Mouse (Mus musculus) cerebellum, adult 9-10 months (tissue): Measurements from ENCODE around the gene Asb13.
A peak's percentile ranks its signal among the peaks of the same experiment; 100 is the strongest.

ENCODE experiments used
- DNase-seq: peaks from one replicate; pipeline ENCODE4 v3.0.0; 2022

The Asb13 gene

DNA sequence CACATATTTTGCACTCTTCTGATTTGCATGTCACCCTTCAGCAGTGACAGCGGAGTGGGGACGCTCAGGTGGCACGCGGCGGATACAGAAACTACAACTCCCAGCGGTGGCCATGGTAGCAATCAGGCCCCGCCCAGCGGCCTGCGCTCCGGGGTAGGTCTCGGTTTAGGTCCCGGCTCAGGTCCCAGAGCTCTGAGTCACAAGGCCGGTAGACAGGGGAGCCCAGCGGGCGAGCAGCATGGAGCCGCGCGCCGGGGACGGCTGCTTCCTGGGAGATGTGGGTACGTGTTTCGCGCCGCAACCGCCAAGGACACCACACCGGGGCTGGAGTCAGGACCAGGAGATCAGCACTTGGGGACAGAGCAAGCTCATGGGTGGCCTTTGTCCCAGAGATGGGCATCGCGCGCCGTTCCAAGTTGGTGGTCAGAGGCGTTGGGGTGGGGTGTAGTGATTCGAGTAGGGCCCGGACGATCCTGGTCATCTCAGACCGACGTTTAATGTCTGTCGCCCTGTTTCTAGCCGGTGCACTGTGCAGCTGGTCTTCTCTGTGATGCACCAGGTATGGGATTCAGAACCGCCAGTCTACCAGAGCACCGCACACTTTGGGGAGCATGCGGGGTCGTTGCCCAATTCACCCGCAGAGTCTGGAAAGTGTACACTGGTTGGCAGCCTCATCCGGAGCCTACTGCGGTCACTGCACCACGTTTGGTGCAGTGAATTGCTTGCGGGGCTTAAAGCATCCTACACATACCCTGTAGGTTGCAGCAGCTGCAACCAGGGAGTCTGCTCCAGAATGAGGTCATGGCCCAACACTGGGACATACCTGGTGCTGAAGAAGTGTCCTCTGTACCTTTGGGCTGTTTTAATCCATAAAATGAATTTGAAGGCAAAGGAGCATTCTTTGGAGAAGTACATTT is at the start of gene Asb13:
Asb13 (plus strand) TSS at position 138 of the 917 bp plus-strand sequence.
- peak; percentile 89 for DNase-seq

DNA sequence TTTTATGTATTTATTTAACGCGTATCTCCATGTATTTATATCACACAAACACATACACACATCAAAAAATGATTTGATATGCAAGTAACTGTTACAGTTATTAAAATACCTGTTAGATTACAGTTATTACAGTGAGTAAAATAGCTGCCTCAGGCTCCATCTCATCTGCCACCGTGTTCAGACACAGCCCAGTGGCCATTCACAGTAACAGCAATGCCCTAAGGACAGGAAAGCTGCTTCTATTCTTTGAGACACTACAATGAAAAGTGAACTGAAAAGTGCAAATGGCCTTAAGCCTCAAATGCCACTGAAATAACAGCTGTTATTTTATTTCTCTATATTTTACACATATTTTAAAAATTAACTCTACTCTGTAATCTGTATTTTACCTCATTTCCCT is 43.0 kb upstream of the Asb13 start:
- DNase-seq, result no peak

DNA sequence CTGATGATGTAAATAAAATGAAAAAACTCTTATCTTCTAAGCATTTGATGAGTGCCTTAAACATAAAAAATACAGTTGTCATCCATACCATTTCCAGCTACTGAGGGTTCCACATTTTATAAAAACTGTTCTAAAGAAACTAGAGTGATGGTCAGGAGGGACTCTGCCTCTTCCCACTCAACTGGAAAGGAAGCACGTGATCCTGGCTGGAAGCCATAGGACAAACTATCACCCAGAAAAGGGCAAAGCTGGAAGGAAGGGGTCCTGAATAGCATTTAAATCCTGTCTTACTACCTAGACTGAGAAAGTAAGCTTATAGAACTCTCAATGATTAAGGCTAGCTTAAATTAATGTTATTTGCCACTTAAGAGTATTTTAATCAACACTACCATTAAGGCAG is 39.5 kb upstream of the Asb13 start:
- no peak for DNase-seq

DNA sequence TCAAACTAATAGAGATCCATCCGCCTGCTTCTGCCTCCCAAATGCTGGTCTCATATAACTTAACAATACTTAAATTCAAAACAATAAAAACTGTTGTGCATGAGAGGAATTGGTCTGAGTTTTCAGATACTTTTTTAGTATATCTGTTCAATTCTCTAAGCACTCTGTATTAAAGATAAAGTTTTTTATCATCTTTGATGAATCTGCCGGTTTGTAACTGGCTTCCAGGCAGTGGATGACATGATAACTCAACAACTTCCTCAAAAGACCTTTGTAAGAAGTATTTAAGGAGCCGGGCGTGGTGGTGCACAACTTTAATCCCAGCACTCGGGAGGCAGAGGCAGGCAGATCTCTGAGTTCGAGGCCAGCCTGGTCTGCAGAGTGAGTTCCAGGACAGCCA is 37.6 kb upstream of the Asb13 start:
- DNase-seq, result no peak

DNA sequence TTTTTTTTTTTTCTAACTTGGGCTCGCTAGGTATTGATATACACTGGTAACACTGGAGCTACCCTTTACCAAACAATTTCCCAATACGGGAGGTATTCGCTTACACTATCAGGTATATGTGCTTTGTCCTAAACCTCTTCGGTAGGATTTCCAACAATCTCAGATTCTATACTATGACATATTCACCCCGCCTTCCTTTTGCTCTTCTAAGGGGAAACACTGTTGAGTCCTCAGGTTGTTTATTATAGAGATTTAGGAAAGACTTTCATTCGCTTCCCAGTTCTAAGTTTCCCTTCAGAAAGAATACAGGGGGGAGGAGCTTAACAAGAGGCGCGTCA is 24.1 kb upstream of the Asb13 start:
- peak; percentile 38 for DNase-seq

DNA sequence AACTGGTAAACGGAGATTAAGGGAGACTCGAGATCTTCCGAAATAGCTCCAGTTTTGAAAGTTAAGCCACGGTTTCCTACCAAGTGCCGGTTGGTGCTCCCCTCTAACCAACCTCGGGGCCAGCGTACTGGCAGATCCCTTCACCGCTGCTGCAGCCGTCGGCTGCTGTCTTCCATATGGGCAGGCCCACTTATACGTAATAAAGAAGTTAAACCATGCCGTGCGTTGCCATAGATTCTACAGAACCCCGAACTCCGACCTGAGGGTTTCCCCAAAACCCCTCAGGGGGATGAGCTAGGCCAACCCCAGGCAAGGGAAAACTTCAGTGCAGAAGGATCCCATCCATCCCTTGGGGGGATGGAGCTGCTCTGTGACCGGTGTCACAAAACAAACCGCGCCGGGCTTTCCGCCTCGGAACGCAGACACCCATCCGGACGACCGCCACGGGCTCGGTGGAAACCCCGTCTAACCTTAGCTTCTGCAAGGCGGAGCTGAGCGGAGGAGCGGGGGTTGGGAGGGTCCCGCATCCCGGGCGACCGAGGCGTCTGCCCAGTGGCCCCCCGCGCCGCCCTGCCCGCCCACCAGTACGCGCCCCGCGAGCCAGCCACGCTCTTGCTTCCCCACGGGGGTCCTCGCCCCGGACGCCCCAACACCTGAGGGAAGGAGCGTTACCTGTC is 23.6 kb upstream of the Asb13 start:
- DNase-seq, result no peak

DNA sequence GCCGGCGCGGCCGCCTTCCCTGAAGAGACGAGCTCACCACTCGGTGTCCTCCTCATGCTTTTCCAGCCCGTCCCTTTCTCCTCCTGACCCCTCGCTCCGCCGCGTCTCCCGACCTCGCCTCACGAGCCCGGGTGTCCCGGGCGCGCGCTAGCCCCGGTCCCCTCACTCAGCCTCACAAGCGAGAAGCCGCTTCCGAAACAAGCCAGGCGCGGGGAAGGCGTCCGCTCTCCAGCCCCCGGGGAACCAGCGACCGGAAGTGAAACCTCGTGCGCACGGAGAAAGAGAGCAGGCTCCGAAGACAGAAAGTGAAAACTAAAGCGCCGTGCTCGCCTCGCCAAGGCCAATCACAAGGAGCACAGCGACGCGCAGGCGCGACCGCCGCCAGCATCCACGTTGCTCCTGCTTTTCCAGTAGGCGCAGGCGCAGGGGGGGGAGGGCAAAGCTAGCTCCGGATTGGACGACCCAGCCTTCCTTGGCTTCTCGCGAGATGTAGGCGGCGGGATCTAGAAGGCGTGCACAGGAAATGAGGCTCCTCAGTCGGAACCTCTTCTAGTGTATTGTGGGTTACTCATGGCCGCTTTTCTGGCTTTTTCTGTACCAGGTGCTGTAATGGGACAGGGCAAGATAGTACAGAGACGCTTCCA is 22.9 kb upstream of the Asb13 start, which contains the start of gene Fam208b:
Fam208b (minus strand) TSS at position 314 of the 644 bp plus-strand sequence.
- DNase-seq, result peak; percentile 98

DNA sequence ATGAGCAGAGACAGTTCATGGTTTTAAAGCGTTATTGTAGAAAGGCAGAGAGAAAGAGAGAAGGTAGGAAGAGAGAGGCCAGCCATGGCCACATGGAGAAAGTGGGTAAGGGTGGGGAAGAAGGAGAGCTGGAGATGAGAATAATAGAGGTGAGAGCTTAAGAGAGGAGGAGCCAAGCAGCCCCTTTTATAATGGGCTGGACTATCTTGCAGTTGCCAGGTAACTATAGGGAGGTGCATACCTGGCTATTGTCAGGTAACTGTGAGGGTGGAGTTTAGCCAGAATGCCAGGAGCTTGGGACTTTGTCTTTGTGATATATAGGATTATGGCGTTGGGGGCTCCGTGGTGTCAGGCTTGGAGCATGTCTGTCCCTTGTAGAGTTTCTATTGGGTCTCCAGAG is 6.7 kb upstream of the Asb13 start:
- DNase-seq, result no peak

DNA sequence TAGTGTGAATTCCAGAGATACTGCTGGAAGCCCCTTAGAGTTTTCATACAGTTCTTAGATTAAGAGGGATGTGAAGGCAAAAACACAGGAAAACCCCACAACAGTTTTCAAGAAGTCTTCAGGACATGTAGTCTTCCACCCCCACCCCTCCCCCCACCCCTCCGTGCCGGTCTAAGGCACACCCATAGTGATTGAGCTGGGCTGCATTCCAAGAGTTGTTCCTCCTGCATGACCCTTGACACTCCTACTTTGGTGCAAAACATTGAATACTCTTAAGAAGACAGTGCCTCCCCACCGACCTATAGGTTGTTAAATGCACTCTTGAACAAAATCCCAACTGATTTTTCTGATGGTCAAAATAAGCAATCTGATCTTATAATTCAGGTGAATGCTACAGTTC is 5.7 kb upstream of the Asb13 start:
- DNase-seq, result no peak

DNA sequence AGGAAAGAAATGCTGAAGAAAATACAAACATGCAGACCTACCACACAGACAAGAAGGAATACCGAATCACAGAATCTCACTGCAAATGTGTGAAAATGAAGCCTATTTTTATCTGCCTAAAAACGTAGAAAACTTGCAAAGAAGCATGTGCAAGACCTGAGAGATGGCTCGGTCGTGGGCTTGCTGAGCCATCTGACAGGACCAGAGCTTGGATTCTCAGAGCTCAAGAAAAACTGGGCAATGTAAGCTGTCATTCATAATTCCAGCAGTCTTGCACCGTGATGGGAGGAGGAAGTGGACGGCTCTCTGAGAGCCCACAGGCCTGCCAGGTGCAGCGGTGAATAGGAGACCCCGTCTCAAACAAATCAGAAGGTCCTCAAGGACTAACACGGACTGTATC is 1.3 kb upstream of the Asb13 start:
- no peak for DNase-seq

DNA sequence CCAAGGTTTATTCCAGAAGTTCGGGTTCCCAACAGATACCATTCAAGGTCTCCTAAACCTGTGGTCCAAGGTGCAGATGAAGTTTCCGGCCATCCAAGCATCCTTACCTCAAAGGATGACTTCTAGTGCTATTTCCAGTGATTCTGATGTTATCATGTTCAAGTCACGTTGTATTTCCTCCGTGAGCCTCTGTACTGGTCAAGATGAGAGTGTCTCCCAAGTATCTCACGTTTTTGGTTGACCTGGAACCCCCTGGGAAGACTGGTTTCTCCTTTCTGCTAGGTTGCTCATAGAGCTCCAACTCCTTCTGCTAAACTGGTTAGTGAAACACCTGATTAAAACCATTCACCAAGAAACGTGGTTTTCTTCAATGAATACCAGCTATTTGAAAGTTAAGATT is 701 bp upstream of the Asb13 start:
- peak; percentile 40 for DNase-seq

DNA sequence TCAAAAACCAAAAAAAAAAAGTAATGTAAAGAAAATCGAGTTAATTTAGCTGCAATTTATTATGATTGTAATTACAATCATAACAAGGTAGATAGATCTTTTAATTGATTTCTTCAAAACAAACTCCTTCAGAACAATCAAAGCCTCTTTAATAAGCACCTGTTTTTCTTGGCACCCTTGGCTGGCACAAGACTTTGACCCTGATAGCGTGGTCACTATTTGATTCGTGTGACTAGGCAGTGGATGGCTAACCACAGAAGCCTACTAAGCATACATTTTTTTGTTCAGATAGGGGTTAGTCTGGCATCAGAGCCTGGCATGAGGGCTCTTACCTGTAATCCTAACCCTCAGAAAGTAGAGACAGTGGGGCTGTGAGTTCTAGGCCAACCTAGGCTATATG is 1.2 kb downstream of the Asb13 start:
- DNase-seq, result peak; percentile 36

DNA sequence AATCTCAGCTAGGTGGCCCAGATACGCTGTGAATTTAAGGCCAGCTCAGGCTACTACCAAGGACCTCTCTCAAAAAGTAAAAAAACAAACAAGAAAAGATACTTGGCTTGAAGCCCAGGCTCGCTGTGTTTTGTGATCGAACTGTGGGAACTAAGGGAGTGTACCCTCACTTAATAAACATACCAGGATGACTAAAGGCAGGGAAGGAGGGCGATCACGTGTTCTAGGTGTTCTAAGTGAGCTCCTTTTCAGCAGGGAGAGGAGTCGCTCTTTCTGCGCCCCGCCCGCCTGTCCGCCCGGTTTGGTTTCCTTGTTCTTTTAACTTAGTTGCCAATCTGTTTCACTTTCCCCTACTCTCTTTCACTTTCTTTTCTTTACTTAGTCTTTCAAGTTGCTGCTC is 3.0 kb downstream of the Asb13 start:
- peak; percentile 27 for DNase-seq

DNA sequence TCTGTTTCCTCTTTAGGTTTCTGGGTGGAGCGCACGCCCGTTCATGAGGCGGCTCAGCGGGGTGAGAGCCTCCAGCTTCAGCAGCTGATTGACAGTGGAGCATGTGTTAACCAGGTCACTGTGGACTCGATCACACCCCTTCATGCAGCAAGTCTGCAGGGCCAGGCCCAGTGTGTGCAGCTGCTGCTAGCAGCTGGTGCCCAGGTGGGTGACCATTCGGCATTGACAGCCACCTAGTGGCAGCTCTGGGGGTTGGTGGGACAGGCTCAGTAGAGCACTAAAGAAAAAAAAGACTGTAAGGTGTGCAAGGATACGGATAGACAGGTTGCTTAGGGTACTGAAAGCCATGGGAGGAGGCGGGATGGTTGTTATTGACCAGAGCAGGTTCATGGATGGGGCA is 8.2 kb downstream of the Asb13 start:
- no peak for DNase-seq

DNA sequence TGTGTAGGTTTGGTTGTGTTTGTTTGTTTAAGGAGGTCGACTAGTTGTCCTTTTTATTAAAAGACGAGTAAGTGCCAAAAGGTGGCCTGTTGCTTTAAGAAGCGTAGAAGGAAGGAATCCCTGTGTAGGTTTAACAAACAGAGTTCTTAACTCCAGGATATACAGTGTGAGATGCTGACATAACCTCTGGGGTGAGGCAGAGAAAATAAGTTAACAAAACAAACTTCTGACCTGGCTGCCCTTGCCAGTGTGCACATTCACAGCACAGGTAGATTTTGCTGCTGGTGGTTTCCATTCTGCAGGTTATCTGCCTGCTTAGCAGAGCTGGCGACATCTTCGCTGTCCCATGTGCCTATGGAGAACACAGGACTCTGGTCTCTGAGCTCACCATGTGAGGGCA is 8.7 kb downstream of the Asb13 start:
- no peak for DNase-seq

DNA sequence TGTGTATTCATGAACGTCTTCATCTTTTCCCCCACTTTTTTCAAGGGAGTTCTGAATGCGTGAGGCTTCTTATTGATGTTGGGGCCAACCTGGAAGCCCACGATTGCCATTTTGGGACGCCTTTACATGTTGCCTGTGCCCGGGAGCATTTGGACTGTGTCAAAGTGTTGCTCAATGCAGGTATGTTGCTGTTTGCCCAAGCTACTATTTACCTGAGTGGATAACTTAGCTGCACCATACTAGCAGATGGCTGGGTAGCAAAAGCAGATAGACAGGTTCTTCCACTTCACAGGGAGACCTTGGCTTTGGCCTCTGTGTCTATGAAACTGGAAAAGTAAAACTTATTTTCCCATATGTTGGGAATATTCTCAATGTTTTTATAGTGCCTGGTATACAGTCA is 11.0 kb downstream of the Asb13 start:
- no peak for DNase-seq

DNA sequence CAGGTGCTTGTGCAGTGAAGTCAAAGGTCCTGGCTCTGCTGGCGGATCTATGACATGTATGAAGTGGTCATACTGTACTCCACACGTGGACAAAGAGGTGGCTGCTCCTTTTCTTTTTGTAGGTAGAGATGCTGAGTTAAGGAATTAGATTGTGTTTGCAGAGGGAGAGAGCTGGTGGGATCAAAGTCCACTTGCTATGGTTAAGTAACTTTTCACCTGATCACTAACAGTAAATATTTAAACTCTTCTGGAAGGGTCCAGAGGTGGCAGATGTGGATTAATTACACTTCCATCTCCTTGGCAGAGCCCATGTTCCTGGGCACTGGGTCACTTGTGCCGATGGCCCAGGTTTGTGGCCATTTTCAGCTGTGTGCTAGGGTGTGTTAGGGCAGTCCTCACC is 12.1 kb downstream of the Asb13 start:
- no peak for DNase-seq

DNA sequence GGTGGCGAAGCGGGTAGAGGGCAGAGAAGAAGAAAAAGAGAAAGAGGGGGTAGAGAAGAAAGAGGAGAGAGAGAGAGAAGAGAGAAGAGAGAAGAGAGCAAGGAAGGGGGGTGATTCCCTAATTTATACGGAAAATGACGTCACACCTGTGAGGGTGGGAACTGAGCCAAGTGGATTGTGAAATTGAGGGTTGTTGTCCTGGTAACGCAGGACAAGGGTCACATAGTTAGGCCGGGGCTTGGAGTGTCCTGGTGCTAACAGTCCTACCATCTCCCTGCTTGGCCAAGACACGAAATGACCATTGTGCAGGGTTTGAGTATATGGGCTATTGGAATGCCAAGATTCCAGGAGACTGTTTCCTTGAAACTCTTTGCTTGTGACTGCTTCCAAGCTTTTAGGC is 12.7 kb downstream of the Asb13 start:
- no peak for DNase-seq

DNA sequence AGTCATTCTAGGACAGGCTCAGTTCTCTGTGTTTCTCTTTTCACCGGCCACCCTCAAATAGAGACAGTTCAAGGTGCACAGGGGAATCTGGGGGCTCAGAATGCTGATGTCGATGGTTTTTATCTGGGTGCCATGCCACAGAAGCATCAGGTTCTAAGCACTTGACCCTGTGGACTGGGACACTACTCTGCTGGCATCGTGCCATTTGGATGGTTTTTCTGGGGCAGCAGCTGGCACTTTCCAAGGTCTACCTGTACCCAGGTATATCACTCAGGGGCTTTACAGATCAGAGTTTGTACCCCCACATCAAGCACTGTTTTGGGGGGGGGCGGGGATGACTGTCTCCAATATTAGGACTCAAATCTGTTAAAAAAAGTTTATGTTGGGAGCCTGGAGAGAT is 16.7 kb downstream of the Asb13 start:
- no peak for DNase-seq

DNA sequence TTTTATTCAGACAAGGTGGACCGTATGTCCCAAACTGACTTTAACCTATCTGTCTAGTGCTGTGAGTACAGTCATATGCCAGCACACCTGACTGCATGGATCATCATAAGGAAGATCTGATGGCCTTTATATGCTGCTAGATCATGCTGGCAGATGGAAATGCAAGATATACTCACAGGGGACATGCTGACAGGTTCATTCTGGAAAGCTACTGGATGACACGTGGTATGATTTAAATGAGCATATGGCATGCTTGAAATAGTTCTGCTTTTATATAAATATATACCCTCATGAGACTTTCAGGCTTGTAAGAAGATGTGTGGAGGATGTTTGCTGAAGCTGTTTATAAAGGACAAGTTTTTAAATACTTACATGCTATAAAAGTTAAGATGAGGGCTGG is 20.6 kb downstream of the Asb13 start:
- no peak for DNase-seq

DNA sequence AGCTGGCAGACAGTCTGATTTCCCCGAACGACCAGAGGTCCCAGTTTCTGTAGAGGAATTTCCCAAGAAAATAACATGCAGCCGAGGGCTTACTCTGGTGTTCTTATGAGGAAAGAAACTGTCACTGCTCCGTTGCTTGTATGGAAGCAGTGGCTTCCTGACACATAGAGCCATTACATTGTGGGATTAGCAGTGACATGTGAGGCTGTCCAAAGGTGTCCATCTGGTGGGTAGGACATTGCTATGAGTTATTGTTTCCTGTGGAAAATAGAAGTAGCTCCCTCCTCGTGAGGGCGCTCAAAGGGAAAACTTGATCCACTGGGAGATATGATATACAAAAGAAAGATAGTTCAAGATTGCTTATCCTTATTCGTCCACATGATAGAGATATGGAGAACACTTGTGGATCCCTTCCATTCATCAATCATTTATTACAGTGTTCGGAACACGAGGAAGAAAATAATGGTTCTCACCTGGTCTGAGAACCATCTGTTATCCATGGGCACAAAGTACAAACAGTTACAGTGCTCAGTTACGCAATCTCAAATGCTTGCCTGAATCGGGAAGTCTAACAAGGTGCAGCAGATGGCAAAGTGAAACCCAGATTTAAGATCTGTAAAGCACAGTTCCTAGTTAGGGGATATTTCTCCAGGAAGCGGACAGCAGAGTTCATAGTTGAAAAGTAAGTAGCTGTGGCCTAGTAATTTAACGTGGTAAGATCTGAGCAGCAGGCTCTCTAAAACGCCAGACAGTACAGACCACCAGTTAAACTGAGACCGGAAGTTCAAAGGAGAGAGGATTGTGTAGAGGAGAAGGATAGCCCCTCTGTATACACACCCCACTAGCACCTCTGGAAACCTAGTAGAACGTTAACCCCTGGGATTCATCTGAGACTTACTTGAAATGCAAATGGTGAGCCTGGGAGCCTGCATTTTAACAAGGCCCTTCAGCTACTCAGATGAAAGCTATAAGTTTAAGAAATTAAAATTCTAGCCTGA is 25.6 kb downstream of the Asb13 start:
- DNase-seq, result peak; percentile 38

DNA sequence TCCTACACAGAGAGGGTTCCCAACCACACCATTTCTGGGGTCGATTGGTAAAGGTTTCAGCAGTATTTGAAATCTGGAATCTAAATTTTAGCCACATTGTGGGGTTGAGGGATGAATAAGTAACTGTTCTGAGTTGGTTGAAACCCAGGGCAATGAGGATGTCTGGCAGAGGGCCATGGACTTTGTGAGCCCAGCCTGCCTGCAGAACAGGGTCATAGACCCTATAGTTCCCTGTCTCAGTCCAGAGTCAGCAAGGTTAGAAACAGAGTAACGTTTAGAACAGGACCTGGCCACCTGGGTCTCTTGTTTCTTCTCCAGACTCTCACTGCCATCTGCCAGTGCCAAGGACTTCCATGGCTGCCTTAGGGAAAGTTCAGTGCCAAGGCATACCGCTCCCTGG is 30.4 kb downstream of the Asb13 start:
- no peak for DNase-seq

DNA sequence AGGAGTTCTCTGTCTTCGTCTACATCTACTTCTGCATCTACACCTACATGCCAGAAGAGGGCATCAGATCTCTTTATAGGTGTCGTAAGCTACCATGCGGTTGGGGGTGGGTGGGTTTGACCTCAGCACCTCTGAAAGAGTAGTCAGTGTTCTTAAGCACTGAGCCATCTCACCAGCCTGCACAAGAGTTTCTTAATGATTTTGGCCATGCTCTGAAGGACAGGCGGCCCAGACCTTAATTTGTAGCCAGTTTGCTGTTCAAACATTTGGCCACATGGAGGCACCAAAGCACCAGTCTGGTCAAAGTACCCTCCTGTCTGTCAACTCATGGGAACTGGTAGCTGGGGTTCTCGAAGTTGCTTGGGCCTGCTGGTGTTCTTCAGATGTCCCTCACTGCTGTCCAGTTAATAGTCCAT is 31.5 kb downstream of the Asb13 start:
- peak; percentile 62 for DNase-seq
